Mouse (Mus musculus) cerebellum, adult 2 months (tissue): ENCODE measurements at regions not wholly inside any gene's neighbourhood (a gene's known extent, or its start where the extent isn't known, plus 50 kb on each side); places are given as distances from the start of the nearest gene placed in this dataset.

Experiments
- DNase-seq, 2 experiments: peaks; one replicate each; pipeline ENCODE4 v3.0.0; 2021
- H3K27ac ChIP-seq: fragments of 200-500 bp; 2 replicates; pipeline ENCODE4 v1.5.1; 2012; ENCODE audit warnings: low read length, control low read depth, inconsistent platforms; ENCODE audit not compliant: insufficient read depth
- H3K27me3 ChIP-seq: fragments of 200-500 bp; 2 replicates; pipeline ENCODE4 v1.6.1; 2012; ENCODE audit warnings: inconsistent platforms, mild to moderate bottlenecking, low read length, moderate library complexity; ENCODE audit not compliant: control insufficient read depth, insufficient read depth
- H3K4me1 ChIP-seq: fragments of 200-500 bp; 2 replicates; pipeline ENCODE4 v1.6.1; 2011; ENCODE audit warnings: low read length; ENCODE audit not compliant: control insufficient read depth, insufficient read depth
- H3K4me3 ChIP-seq: fragments of 200-500 bp; replicated peaks from 2 replicates; pipeline ENCODE3; 2011; ENCODE audit warnings: mild to moderate bottlenecking, low read depth, low read length, control low read depth; ENCODE audit not compliant: insufficient read depth
- CTCF ChIP-seq: fragments of 200-500 bp; IDR thresholded peaks from 2 replicates; pipeline ENCODE4 v1.5.1; 2011; ENCODE audit warnings: low read depth, mild to moderate bottlenecking, control low read depth, low read length, moderate library complexity, borderline replicate concordance; ENCODE audit not compliant: insufficient read depth
- POLR2A ChIP-seq: fragments of 200-500 bp; IDR thresholded peaks from 2 replicates; pipeline ENCODE4 v1.6.1; 2011; ENCODE audit warnings: low read length, control low read depth, borderline replicate concordance; ENCODE audit not compliant: insufficient read depth
- WGBS: fragments of 180-500 bp; shearing (Covaris S2); methylation state at CpG from one replicate; pipeline ENCODE4 v1.1.7; 2018; 5-methylcytosine and 5-hydroxymethylcytosine counted together

GRCm38 (mm10) chr15:69273518-69273917 lies 2772.8 kb upstream of the Lrrc6 start:
- no peak for DNase-seq
- H3K27ac ChIP-seq: no peak overlapping the region
- WGBS: 78% methylated on average over 1 of the region's 1 CpGs

DNA sequence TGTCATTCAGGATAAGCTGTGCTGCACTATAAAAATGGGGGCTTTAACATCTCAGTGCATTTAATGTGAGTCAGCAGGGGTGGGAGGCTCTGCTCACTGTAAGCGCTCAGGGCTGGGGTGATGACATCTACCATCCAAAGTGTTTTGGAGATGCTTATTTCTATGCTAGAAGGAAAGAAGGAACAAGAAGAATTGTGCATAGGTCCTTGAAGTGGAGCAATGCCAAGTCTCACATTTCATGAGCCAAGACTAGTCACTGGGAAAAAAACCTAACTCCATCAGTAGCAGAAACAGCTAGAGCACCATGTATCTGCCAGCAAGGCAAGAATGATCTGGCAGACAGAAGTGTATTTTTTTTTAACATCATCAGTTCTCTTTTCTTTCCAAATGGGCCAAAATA lies 2761.2 kb upstream of the Lrrc6 start:
- no peak for DNase-seq
- Histone ChIP-seq H3K27me3 (no peaks in the 10 kb centered on the region; the same call in 1 of the 2 replicates), H3K4me3 (no peak overlapping the region), H3K27ac (no peak overlapping the region), H3K4me1 (no peaks in the 10 kb centered on the region)
- 60% methylated on average over 1 of the region's 1 CpGs for WGBS
- TF ChIP-seq POLR2A: no peak
- no peak for TF ChIP-seq CTCF

More at GRCm38 (mm10) chr15:69273518-69273917, 2772.8 kb upstream of the Lrrc6 start:
- Histone ChIP-seq H3K4me1 (no peaks in the 10 kb centered on the region), H3K27me3 (no peaks in the 10 kb centered on the region), H3K4me3 (no peak overlapping the region)
- TF ChIP-seq POLR2A (no peak), CTCF (no peak)

DNA sequence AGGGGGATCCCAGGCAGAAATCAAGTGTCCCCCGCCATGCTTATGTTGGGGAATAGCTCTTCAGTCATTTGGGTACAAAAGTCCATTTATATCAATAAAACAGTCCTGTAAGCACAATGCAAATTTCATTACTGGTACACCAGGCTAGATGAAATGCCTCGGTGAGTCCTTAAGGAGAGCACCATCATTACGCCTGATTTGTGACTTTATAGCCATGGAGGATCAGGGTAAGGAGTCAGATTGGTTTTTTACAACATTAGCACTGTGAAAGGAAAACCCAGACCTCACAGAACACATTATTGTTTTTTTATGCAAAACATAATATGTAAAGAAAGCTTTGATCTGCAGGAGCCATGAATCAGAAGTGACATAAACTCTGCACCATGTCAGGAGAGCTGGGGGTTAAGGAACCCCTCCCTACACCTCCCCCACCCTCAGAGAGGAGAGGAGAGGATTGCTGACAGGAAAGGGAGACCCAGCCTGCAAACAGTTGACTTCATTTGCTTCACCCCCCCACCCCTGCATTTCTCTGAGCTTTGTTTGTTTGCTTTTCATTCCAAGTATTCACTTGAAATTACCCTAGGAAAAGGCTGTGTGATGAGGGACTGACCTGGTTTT lies 2756.6 kb upstream of the Lrrc6 start:
- H3K4me1 ChIP-seq: no peaks in the 10 kb centered on the region
- H3K4me3 ChIP-seq: no peak overlapping the region
- no peak for DNase-seq
- no peaks in the 10 kb centered on the region; the same call in 1 of the 2 replicates for H3K27me3 ChIP-seq
- TF ChIP-seq CTCF (no peak), POLR2A (no peak)
- no peak overlapping the region for H3K27ac ChIP-seq
- 89% methylated on average over 3 of the region's 3 CpGs for WGBS

GRCm38 (mm10) chr15:69253698-69254097 lies 2753.0 kb upstream of the Lrrc6 start:
- Histone ChIP-seq H3K4me1 (no peaks in the 10 kb centered on the region), H3K27ac (no peak overlapping the region), H3K27me3 (no peaks in the 10 kb centered on the region), H3K4me3 (no peak overlapping the region)
- DNase-seq: no peak
- WGBS: 86% methylated on average over 2 of the region's 2 CpGs
- TF ChIP-seq CTCF: no peak
- no peak for TF ChIP-seq POLR2A

- Histone ChIP-seq H3K27ac (no peak overlapping the region), H3K27me3 (no peaks in the 10 kb centered on the region), H3K4me1 (no peaks in the 10 kb centered on the region), H3K4me3 (no peak overlapping the region)
- WGBS: 92% methylated on average over 3 of the region's 3 CpGs
- TF ChIP-seq CTCF: no peak
- no peak for TF ChIP-seq POLR2A
- DNase-seq: no peak
Observed at GRCm38 (mm10) chr15:69252095-69252494, 2751.4 kb upstream of the Lrrc6 start.

DNA sequence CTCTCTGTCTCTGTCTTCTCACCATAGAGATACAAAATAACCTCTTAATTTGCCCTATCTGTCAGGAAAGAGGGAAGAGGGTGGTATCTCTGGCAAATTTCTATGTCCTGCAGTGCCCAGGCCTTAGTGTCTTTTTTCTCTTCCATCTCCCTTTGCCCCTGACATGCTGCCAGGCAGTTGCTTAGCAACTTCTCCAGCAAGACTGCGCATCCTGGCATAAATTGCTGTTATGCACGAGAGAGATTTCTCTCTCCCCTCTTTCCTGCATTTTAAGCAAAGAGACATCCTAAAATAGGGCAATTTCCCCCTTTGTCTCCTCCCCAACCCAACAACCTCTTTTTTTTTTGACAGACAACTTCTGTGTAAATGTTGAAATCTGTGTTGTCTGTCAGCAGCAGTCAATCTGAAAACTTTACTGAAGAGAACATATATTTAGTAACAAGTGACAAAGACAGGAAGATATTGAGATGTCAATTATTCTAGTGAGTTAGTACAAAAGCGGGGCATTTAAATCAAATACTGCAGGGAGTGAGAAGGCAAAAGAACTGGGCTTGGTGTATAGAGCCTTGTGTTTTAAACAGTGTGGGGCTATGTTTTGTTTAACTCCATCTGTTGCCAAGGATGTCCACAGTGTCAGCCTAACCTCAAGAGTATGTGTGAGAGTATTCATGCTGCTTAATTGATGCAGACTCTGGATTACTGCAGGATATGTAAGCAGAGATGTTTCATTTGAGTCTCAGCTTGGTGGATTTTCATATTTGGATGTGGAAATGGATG lies 2745.7 kb upstream of the Lrrc6 start:
- Histone ChIP-seq H3K4me3 (no peak overlapping the region), H3K27ac (no peak overlapping the region), H3K27me3 (no peaks in the 10 kb centered on the region), H3K4me1 (no peaks in the 10 kb centered on the region)
- DNase-seq: peak; percentile 8 to 28
- WGBS: 16% methylated on average over 3 of the region's 3 CpGs
- TF ChIP-seq POLR2A (no peak), CTCF (no peak)

- no peak overlapping the region for H3K4me3 ChIP-seq
- H3K27ac ChIP-seq: no peak overlapping the region
- H3K4me1 ChIP-seq: no peaks in the 10 kb centered on the region
- DNase-seq: no peak
- no peaks in the 10 kb centered on the region for H3K27me3 ChIP-seq
- TF ChIP-seq CTCF (no peak), POLR2A (no peak)
- WGBS: 55% methylated on average over 1 of the region's 1 CpGs
Observed at GRCm38 (mm10) chr15:69235271-69235670, 2734.6 kb upstream of the Lrrc6 start.
